Mouse (Mus musculus): Measurements from ENCODE around the gene Slit3.

The Slit3 gene

GRCm38 (mm10) chr11:35318433-35319020 lies 197.5 kb downstream of the Slit3 start:
- in situ Hi-C loops (cut with MboI; ENCODE audit: low pct_unique_long_range_greater_than_20kb in 1 of 2, low sequenced_read_pairs in 2 of 2, unreplicated experiment in 1 of 2), result no loop called here

GRCm38 (mm10) chr11:35320518-35320917 lies 199.5 kb downstream of the Slit3 start:
- in situ Hi-C loops (cut with MboI; ENCODE audit: low pct_unique_long_range_greater_than_20kb in 1 of 2, low sequenced_read_pairs in 2 of 2, unreplicated experiment in 1 of 2), result no loop called here

- in situ Hi-C loops (cut with MboI; ENCODE audit: low pct_unique_long_range_greater_than_20kb in 1 of 2, low sequenced_read_pairs in 2 of 2, unreplicated experiment in 1 of 2), result no loop called here
Measured at GRCm38 (mm10) chr11:35324397-35324796, 203.4 kb downstream of the Slit3 start.

- in situ Hi-C loops (cut with MboI; ENCODE audit: low pct_unique_long_range_greater_than_20kb in 1 of 2, low sequenced_read_pairs in 2 of 2, unreplicated experiment in 1 of 2), result no loop called here
Measured at GRCm38 (mm10) chr11:35325131-35325995, 204.3 kb downstream of the Slit3 start.

GRCm38 (mm10) chr11:35326346-35326745 lies 205.3 kb downstream of the Slit3 start:
- in situ Hi-C loops (cut with MboI; ENCODE audit: low pct_unique_long_range_greater_than_20kb in 1 of 2, low sequenced_read_pairs in 2 of 2, unreplicated experiment in 1 of 2), result no loop called here

- in situ Hi-C loops (cut with MboI; ENCODE audit: low pct_unique_long_range_greater_than_20kb in 1 of 2, low sequenced_read_pairs in 2 of 2, unreplicated experiment in 1 of 2), result no loop called here
Measured at GRCm38 (mm10) chr11:35327899-35328298, 206.9 kb downstream of the Slit3 start.

GRCm38 (mm10) chr11:35331476-35331875 lies 210.5 kb downstream of the Slit3 start:
- in situ Hi-C loops (cut with MboI; ENCODE audit: low pct_unique_long_range_greater_than_20kb in 1 of 2, low sequenced_read_pairs in 2 of 2, unreplicated experiment in 1 of 2), result no loop called here

GRCm38 (mm10) chr11:35336558-35336957 lies 215.5 kb downstream of the Slit3 start:
- in situ Hi-C loops (cut with MboI; ENCODE audit: low pct_unique_long_range_greater_than_20kb in 1 of 2, low sequenced_read_pairs in 2 of 2, unreplicated experiment in 1 of 2), result no loop called here

- in situ Hi-C loops (cut with MboI; ENCODE audit: low pct_unique_long_range_greater_than_20kb in 1 of 2, low sequenced_read_pairs in 2 of 2, unreplicated experiment in 1 of 2), result no loop called here
Measured at GRCm38 (mm10) chr11:35337493-35337892, 216.5 kb downstream of the Slit3 start.

- in situ Hi-C loops (cut with MboI; ENCODE audit: low pct_unique_long_range_greater_than_20kb in 1 of 2, low sequenced_read_pairs in 2 of 2, unreplicated experiment in 1 of 2), result no loop called here
Measured at GRCm38 (mm10) chr11:35337927-35338819, 217.1 kb downstream of the Slit3 start.

- in situ Hi-C loops (cut with MboI; ENCODE audit: low pct_unique_long_range_greater_than_20kb in 1 of 2, low sequenced_read_pairs in 2 of 2, unreplicated experiment in 1 of 2), result no loop called here
Measured at GRCm38 (mm10) chr11:35340752-35341151, 219.7 kb downstream of the Slit3 start.

GRCm38 (mm10) chr11:35342486-35342885 lies 221.5 kb downstream of the Slit3 start:
- in situ Hi-C loops (cut with MboI; ENCODE audit: low pct_unique_long_range_greater_than_20kb in 1 of 2, low sequenced_read_pairs in 2 of 2, unreplicated experiment in 1 of 2), result no loop called here

GRCm38 (mm10) chr11:35345696-35346480 lies 224.9 kb downstream of the Slit3 start:
- in situ Hi-C loops (cut with MboI; ENCODE audit: low pct_unique_long_range_greater_than_20kb in 1 of 2, low sequenced_read_pairs in 2 of 2, unreplicated experiment in 1 of 2), result no loop called here

GRCm38 (mm10) chr11:35348099-35348498 lies 227.1 kb downstream of the Slit3 start:
- in situ Hi-C loops (cut with MboI; ENCODE audit: low pct_unique_long_range_greater_than_20kb in 1 of 2, low sequenced_read_pairs in 2 of 2, unreplicated experiment in 1 of 2), result no loop called here

- in situ Hi-C loops (cut with MboI; ENCODE audit: low pct_unique_long_range_greater_than_20kb in 1 of 2, low sequenced_read_pairs in 2 of 2, unreplicated experiment in 1 of 2), result loop anchor here in 1 of 2 experiments (25.0 kb wide), 1 partner anchor 311 kb away; no protein-coding TSS in a partner anchor
Measured at GRCm38 (mm10) chr11:35350968-35351367, 229.9 kb downstream of the Slit3 start.

- in situ Hi-C loops (cut with MboI; ENCODE audit: low pct_unique_long_range_greater_than_20kb in 1 of 2, low sequenced_read_pairs in 2 of 2, unreplicated experiment in 1 of 2), result loop anchor here in 1 of 2 experiments (25.0 kb wide), 1 partner anchor 311 kb away; no protein-coding TSS in a partner anchor
Measured at GRCm38 (mm10) chr11:35351376-35351775, 230.4 kb downstream of the Slit3 start.

- in situ Hi-C loops (cut with MboI; ENCODE audit: low pct_unique_long_range_greater_than_20kb in 1 of 2, low sequenced_read_pairs in 2 of 2, unreplicated experiment in 1 of 2), result loop anchor here in 1 of 2 experiments (25.0 kb wide), 1 partner anchor 306 kb away; no protein-coding TSS in a partner anchor
Measured at GRCm38 (mm10) chr11:35355811-35356210, 234.8 kb downstream of the Slit3 start.

- in situ Hi-C loops (cut with MboI; ENCODE audit: low pct_unique_long_range_greater_than_20kb in 1 of 2, low sequenced_read_pairs in 2 of 2, unreplicated experiment in 1 of 2), result loop anchor here (10.0 to 25.0 kb wide), 2 partner anchors 301 to 304 kb away; no protein-coding TSS in a partner anchor
Measured at GRCm38 (mm10) chr11:35361071-35361470, 240.0 kb downstream of the Slit3 start.
